Mouse (Mus musculus) left cerebral cortex, adult 9 months (tissue): ENCODE measurements at regions not wholly inside any gene's neighbourhood (a gene's known extent, or its start where the extent isn't known, plus 50 kb on each side); places are given as distances from the start of the nearest gene placed in this dataset.

Experiments
- DNase-seq, 2 experiments: peaks; one replicate each; pipeline ENCODE4 v3.0.0; 2022; ENCODE audit warnings: low spot score in 2 of 2

- DNase-seq, result no peak
Measured at GRCm38 (mm10) chr16:95196141-95196540, 61.2 kb upstream of the Kcnj15 start.

- DNase-seq, result peak in 1 of 2 experiments; percentile 70
Measured at GRCm38 (mm10) chr16:95196622-95197021, 60.7 kb upstream of the Kcnj15 start.

GRCm38 (mm10) chr16:95198795-95199563 is 58.4 kb upstream of the Kcnj15 start:
- DNase-seq, result no peak

- DNase-seq, result no peak
Measured at GRCm38 (mm10) chr16:95202126-95202883, 55.1 kb upstream of the Kcnj15 start.

- DNase-seq, result no peak
Measured at GRCm38 (mm10) chr16:95203026-95203425, 54.3 kb upstream of the Kcnj15 start.

- DNase-seq, result no peak
Measured at GRCm38 (mm10) chr16:95203790-95204189, 53.6 kb upstream of the Kcnj15 start.

GRCm38 (mm10) chr16:95204507-95204906 is 52.9 kb upstream of the Kcnj15 start:
- DNase-seq, result no peak

GRCm38 (mm10) chr16:95206445-95206844 is 50.9 kb upstream of the Kcnj15 start:
- DNase-seq, result no peak

GRCm38 (mm10) chr16:95207547-95207946 is 49.8 kb upstream of the Kcnj15 start:
- no peak for DNase-seq
